Mouse (Mus musculus) cerebellum, postnatal 10 days (tissue): ENCODE measurements at regions not wholly inside any gene's neighbourhood (a gene's known extent, or its start where the extent isn't known, plus 50 kb on each side); places are given as distances from the start of the nearest gene placed in this dataset.

ENCODE experiments used
- DNase-seq, 2 experiments: peaks; one replicate each; pipeline ENCODE4 v3.0.0; 2021; ENCODE audit warnings: mixed read lengths in 2 of 2

- no peak for DNase-seq
These were observed 173.5 kb upstream of the Aga start for GRCm38 (mm10) chr8:53338006-53338405.

GRCm38 (mm10) chr8:53368640-53369039 lies 142.9 kb upstream of the Aga start:
- DNase-seq, result no peak

GRCm38 (mm10) chr8:53373401-53373800 lies 138.1 kb upstream of the Aga start:
- DNase-seq, result no peak

- DNase-seq, result peak in 1 of 2 experiments; percentile 3
These were observed 99.4 kb upstream of the Aga start for GRCm38 (mm10) chr8:53412101-53412500.

GRCm38 (mm10) chr8:53434184-53434583 lies 77.3 kb upstream of the Aga start:
- no peak for DNase-seq

- no peak for DNase-seq
These were observed 75.8 kb upstream of the Aga start for GRCm38 (mm10) chr8:53435721-53436120.

- DNase-seq, result peak in 1 of 2 experiments; percentile 2
These were observed 64.7 kb upstream of the Aga start for GRCm38 (mm10) chr8:53446748-53447355.
